Mouse (Mus musculus): ENCODE data around the gene Lzts3.

Gene Lzts3

GRCm38 (mm10) chr2:130635847-130636246 lies 6.8 kb downstream of the Lzts3 start:
- DNase-seq (ENCODE audit: inconsistent ontology term) = no peak

- DNase-seq (ENCODE audit: inconsistent ontology term) = peak; percentile 53
These were observed 7.7 kb downstream of the Lzts3 start for GRCm38 (mm10) chr2:130634739-130635411.

- no peak for DNase-seq (ENCODE audit: inconsistent ontology term)
These were observed 8.4 kb downstream of the Lzts3 start for GRCm38 (mm10) chr2:130634006-130634738.

DNA sequence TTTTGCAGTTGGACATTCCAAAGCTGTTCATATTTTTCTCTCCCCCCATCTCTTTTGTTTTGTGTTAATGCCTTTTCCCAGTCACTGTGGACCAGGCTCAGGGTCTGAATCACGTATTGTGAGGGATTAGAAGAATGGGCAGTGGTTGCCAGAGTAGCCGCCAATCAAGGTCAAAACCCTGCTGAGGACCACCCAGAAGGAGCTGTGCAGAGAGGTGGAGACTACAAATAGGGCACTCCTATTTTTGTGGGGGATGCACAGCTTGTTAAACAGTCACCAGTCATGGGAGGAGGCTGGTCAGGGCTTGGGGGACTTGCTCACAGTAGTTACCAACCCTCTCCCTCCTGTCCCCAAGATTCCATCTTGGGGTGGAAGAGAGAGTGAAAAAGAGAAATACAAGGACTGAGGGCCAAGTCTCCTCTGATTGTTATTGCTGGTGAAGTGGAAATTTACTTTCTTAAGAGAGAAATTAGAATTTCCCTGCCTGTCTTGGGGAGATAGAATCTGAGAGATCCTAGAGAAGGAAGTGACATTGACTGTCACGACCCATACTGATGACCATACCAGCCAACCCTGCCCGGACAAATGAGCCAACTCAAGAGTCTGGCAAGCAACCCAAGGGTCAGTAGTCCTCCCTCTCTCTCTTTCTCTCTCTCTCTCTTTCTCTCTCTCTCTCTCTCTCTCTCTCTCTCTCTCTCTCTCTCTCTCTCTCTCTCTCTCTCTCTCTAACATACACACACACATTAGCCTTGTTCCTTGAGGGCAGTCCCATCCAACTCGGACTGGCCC lies 9.5 kb downstream of the Lzts3 start:
- DNase-seq (ENCODE audit: inconsistent ontology term) = no peak

GRCm38 (mm10) chr2:130632416-130632815 lies 10.2 kb downstream of the Lzts3 start:
- DNase-seq (ENCODE audit: inconsistent ontology term) = no peak

- peak; percentile 83 for DNase-seq (ENCODE audit: inconsistent ontology term)
These were observed 12.8 kb downstream of the Lzts3 start, which contains the start of the genes Fastkd5 and Ubox5 for GRCm38 (mm10) chr2:130629839-130630203. TSS of gene Fastkd5 (minus strand) at chr2:130630027. TSS of gene Ubox5 (minus strand) at chr2:130630038.

- peak; percentile 12 for DNase-seq (ENCODE audit: inconsistent ontology term)
These were observed 13.3 kb downstream of the Lzts3 start for GRCm38 (mm10) chr2:130629080-130629838.

DNA sequence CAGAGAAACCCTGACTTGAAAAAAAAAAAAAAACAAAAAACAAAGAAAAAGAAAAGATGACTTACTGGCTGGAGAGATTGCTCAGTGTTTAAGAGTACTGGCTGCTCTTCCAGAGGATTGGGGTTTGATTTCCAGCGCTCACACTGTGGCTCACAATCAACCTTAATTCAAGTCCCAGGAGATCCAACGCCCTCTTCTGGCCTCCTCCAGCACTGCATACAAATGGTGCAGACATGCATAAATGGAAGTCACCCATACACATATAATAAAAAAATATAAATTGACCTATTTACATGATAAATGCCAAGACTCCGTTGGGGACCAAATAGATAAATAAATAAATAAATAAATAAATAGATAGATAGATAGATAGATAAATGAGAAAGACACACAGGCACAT lies 14.2 kb downstream of the Lzts3 start:
- no peak for DNase-seq (ENCODE audit: inconsistent ontology term)

DNA sequence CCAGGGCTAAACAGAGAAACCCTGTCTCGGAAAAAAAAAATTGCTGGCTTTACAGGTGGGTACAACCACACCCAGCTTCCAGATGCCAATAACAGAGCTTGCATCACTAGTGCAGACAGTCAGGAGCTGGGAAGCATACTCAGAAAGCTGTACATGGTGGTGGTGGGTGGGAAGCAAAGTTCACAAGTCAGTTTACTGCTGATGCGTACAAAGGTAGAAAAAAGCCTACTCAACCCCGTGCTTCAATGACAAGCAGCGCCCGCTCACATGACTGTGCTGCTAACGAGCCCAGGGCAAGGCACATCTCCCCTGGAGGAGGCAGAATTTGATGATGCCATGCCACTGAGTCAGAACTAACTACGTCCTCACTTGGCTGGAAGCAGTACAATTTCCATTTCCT lies 23.6 kb downstream of the Lzts3 start:
- DNase-seq (ENCODE audit: inconsistent ontology term) = no peak

- no peak for DNase-seq (ENCODE audit: inconsistent ontology term)
These were observed 29.5 kb downstream of the Lzts3 start for GRCm38 (mm10) chr2:130613091-130613490.

GRCm38 (mm10) chr2:130602195-130602594 lies 40.4 kb downstream of the Lzts3 start:
- no peak for DNase-seq (ENCODE audit: inconsistent ontology term)

DNA sequence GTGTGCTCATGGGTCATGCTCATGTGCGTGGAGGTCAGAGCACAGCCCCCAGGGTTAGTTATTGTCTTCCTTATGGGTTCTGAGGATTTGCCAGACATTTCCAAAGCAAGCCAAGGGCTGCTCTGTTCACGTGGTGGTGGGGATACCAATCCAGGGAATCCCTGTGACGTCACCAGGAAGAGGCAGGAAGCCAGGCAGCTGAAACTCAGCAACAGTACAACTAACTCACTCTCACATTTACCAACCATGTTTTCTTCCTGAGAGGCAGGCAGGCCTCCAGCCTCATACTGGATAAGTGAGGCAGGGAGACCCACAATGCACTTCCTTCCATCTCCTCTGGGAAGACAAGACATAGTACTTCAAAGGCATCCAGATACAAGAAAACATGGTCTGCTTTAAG lies 44.2 kb downstream of the Lzts3 start:
- no peak for DNase-seq (ENCODE audit: inconsistent ontology term)

GRCm38 (mm10) chr2:130597601-130598010 lies 45.0 kb downstream of the Lzts3 start:
- DNase-seq (ENCODE audit: inconsistent ontology term) = no peak

- DNase-seq (ENCODE audit: inconsistent ontology term) = no peak
These were observed 47.0 kb downstream of the Lzts3 start for GRCm38 (mm10) chr2:130595596-130595995.

GRCm38 (mm10) chr2:130591016-130591415 lies 51.6 kb downstream of the Lzts3 start:
- DNase-seq (ENCODE audit: inconsistent ontology term) = no peak

DNA sequence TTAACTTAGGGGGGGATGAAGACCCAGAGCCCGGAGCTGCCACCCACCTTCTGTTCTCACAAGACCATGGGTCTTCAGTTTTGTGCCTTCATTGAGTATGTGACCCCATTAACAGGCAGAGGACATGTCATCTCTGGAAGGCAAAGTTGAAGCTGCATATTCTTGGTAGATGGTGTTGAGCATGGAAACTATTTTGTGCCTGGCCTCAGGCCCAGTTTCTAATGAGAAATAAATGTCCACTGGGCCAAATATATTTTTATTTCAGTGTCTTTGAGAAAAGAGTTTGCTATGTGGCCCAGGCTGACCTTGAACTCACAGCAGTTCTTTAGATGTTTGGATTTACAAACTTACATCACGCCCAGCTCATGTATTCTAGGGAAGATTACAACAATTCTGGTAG lies 52.8 kb downstream of the Lzts3 start:
- no peak for DNase-seq (ENCODE audit: inconsistent ontology term)

DNA sequence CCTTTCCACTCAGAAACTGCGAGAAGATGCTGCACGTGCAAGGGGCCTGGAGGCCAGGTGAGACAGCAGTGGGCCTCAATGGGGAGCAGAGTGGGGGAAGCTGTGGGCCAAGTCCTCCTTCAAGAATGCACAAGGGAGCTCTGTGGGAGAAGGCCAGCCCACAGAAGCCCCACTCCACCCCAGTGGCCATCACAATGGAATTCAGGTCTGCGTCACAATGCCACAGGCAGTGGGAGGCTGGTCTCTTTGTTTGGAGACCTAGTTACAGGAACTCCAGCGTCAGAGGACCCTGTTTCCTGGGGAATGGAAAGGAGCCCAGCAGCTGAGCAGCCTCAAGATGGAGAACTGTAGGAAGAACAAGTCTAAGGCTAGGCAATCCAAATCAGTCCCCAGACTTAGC lies 53.4 kb downstream of the Lzts3 start:
- DNase-seq (ENCODE audit: inconsistent ontology term) = peak; percentile 72

DNA sequence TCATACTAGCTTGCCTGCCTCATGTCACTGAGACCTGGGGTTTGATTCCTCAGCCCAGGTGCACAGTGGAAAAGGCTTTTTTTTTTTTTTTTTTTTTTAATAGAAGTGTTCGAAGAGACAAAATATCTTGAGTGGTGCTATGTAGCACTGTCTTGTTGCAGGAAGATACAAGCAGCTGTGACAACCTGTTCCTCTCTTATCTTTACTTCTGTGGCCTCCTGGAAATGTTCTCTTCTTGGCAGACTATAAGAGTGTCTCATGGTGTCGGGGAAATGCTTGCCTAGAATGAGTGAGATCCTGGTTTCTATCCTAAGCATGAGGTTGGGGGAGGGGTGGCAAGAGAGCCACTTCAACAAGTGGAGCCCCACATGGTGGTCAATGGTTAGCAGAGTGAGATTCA lies 54.2 kb downstream of the Lzts3 start:
- DNase-seq (ENCODE audit: inconsistent ontology term) = no peak

GRCm38 (mm10) chr2:130586016-130586415 lies 56.6 kb downstream of the Lzts3 start:
- DNase-seq (ENCODE audit: inconsistent ontology term) = no peak

GRCm38 (mm10) chr2:130583902-130584560 lies 58.6 kb downstream of the Lzts3 start:
- no peak for DNase-seq (ENCODE audit: inconsistent ontology term)

Measured in Muller cell, postnatal 12 days (primary cell).